Mouse (Mus musculus) urinary bladder, adult 18-20 months (tissue): Measurements from ENCODE around the gene Marco.

Source experiments
- DNase-seq, 2 experiments: peaks; one replicate each; pipeline ENCODE4 v3.0.0; 2022; ENCODE audit warnings: low spot score in 2 of 2, mixed read lengths in 2 of 2

Marco gene

GRCm38 (mm10) chr1:120504924-120505323 lies at the start of gene Marco:
Gene Marco, minus strand, starts transcription at chr1:120505024.
- DNase-seq, result no peak

- no peak for DNase-seq
Measured at GRCm38 (mm10) chr1:120539506-120540029, 34.7 kb upstream of the Marco start.

GRCm38 (mm10) chr1:120536998-120537397 lies 32.2 kb upstream of the Marco start:
- no peak for DNase-seq

- no peak for DNase-seq
Measured at GRCm38 (mm10) chr1:120535919-120536318, 31.1 kb upstream of the Marco start.

GRCm38 (mm10) chr1:120532321-120532916 lies 27.6 kb upstream of the Marco start:
- no peak for DNase-seq

GRCm38 (mm10) chr1:120531770-120532169 lies 26.9 kb upstream of the Marco start:
- no peak for DNase-seq

- no peak for DNase-seq
Measured at GRCm38 (mm10) chr1:120529881-120530280, 25.1 kb upstream of the Marco start.

- no peak for DNase-seq
Measured at GRCm38 (mm10) chr1:120517618-120518017, 12.8 kb upstream of the Marco start.

GRCm38 (mm10) chr1:120510311-120510710 lies 5.5 kb upstream of the Marco start:
- no peak for DNase-seq

- no peak for DNase-seq
Measured at GRCm38 (mm10) chr1:120508976-120509375, 4.2 kb upstream of the Marco start.

- no peak for DNase-seq
Measured at GRCm38 (mm10) chr1:120504046-120504710, 646 bp downstream of the Marco start.

GRCm38 (mm10) chr1:120501496-120501895 lies 3.3 kb downstream of the Marco start:
- no peak for DNase-seq

GRCm38 (mm10) chr1:120498036-120498435 lies 6.8 kb downstream of the Marco start:
- DNase-seq, result no peak

GRCm38 (mm10) chr1:120480937-120481336 lies 23.9 kb downstream of the Marco start:
- no peak for DNase-seq

GRCm38 (mm10) chr1:120474825-120475224 lies 30.0 kb downstream of the Marco start:
- DNase-seq, result no peak

- peak in 1 of 2 experiments; percentile 7 for DNase-seq
Measured at GRCm38 (mm10) chr1:120468891-120469290, 35.9 kb downstream of the Marco start.

GRCm38 (mm10) chr1:120467323-120467722 lies 37.5 kb downstream of the Marco start:
- no peak for DNase-seq

- DNase-seq, result no peak
Measured at GRCm38 (mm10) chr1:120466751-120467150, 38.1 kb downstream of the Marco start.

GRCm38 (mm10) chr1:120459032-120459431 lies 45.8 kb downstream of the Marco start:
- DNase-seq, result no peak

GRCm38 (mm10) chr1:120458524-120458923 lies 46.3 kb downstream of the Marco start:
- no peak for DNase-seq

- no peak for DNase-seq
Measured at GRCm38 (mm10) chr1:120451486-120452270, 53.1 kb downstream of the Marco start.

GRCm38 (mm10) chr1:120449662-120450061 lies 55.2 kb downstream of the Marco start:
- DNase-seq, result no peak
